Mouse (Mus musculus) cerebellum, postnatal 4 days (tissue): ENCODE measurements around the gene Fam219a.

Source experiments
- DNase-seq, 2 experiments: peaks; one replicate each; pipeline ENCODE4 v3.0.0; 2022; ENCODE audit warnings: low spot score in 2 of 2, mixed read lengths in 1 of 2

Fam219a gene

DNA sequence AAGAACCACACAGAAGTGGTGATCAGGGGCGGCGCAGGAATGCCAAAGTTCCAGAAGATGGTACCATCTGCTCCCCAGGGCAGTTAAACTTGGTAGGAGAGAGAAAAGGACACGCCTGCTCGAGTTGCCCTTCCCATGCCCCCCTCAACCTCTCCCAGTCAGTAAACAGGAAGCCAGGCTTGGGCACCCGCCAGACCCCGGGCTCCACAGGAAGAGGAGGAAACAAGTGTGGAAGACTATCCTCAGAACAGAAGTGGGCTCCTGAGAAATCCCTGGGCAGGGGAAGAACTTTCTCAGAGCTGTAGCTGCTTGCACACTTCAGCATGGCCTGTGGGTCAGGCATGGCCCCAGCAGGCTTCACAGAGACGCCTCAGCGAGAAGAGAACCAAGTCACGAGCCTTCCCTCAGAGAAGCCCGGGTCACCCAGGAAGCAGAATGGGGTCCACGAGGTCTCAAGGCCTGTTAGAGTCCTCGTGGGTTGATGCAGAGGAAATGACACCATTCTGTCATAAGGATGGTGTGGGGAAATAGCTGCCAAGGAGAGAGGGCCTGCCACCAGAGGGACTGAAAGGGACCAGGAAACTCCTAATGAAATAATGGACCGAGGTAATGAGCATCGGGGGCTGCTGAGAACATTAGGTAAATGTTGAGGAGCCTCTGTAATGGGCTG is 14.2 kb downstream of the Fam219a start:
- no peak for DNase-seq

- no peak for DNase-seq
Measured at GRCm38 (mm10) chr4:41553116-41553515, 16.2 kb downstream of the Fam219a start.

DNA sequence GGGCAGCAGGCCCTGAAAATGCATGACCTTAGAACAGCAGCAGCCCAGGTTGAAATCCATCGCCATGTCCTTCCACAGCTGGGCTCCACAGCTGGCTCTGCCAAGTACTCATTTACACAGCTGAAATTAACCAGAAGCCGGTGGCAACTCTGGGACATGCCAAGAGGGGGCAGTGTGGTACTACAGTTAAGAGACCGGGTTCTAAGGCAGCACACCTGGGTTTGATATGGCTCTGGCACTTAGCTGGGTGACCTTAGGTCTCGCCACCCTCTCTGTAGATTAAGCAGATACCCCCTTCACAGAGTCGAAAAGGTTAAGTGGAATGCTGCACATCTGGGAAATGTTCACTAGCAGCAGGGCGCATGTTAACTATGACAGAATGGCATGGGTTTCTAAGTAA is 16.8 kb downstream of the Fam219a start:
- peak; percentile 47 to 58 for DNase-seq

DNA sequence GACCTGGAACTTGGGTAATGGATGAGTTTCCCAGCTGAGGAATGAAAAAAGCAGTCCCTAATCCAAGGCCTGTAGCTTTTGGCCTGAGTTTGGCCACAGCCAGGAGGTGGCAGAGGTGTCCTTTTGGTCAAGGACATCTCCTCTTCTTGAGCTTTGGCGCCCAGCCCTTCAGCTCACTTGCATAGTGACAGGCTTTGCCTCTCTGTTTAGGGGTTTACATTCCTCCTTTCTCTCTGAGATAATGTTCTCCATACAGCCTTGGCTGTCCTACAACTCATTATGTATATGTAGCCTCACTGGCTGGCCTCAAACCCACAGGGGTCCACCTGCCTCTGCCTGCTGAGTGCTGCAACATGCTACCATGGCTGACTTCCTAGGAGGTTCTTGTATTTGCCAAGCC is 22.3 kb downstream of the Fam219a start:
- DNase-seq, result no peak

GRCm38 (mm10) chr4:41545985-41546384 is 23.4 kb downstream of the Fam219a start:
- peak in 1 of 2 experiments; percentile 68 for DNase-seq

- no peak for DNase-seq
Measured at GRCm38 (mm10) chr4:41542136-41542535, 27.2 kb downstream of the Fam219a start.

GRCm38 (mm10) chr4:41534866-41535265 is 34.5 kb downstream of the Fam219a start:
- DNase-seq, result no peak

- no peak for DNase-seq
Measured at GRCm38 (mm10) chr4:41532420-41532819, 36.9 kb downstream of the Fam219a start.

GRCm38 (mm10) chr4:41527996-41528395 is 41.3 kb downstream of the Fam219a start:
- DNase-seq, result peak in 1 of 2 experiments; percentile 35

GRCm38 (mm10) chr4:41527076-41527475 is 42.3 kb downstream of the Fam219a start:
- no peak for DNase-seq

DNA sequence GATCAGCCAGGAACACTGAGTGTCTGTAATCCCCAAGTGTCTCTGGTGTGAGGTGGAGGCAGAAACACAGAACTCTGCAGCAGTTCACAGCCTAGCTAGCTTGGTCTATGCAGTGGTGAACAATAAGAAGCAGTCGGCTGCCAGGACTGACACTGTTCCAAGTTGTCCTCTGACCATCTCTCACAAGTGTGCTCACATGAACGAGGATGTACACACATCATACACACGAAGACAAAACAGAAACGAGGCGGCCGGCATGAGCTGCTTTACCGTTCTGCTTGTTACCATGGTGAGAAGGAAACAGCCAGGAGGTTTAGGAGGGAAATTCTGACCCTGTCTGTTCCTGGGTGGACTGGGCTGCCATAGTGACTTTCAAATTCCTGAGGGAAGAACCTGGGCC is 42.8 kb downstream of the Fam219a start:
- no peak for DNase-seq

DNA sequence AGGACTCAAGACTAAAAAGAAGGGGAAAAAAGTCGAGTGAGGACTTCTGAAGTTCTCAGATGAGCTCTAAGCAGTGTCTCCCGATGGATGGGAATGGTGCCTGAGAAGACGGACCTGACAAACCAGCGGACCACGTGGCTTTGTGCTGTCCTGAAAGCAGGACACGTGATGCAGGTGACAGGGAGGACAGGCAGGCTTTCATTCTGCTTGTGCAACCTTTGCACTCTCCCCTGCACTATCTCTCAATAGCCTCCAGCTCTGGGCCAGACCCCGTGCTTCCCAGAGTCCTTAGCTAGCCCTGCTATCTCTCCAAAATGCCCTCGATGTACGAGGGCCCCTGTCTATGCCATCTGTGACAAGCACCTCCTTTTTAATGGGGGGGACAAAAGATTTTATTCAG is 44.5 kb downstream of the Fam219a start:
- no peak for DNase-seq

DNA sequence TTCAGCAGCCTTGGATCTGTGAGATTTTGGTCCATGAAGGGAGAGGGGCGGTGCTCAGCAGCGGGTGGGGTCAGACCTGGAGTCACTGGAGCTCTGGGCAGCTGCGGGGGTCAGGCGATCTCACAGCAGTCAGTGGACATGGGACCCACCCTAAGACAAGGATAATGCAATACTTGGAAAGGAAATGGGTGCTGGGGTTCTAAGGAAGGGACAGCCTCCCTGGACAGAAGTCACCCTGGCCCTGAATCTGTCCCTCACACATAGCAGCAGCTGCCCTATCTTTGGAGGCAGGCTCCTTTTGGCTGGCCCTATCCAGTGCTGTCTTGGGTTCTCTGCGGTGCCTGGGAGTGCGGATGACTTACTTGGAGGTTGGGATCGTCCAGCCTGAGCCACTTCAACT is 45.5 kb downstream of the Fam219a start:
- DNase-seq, result no peak

DNA sequence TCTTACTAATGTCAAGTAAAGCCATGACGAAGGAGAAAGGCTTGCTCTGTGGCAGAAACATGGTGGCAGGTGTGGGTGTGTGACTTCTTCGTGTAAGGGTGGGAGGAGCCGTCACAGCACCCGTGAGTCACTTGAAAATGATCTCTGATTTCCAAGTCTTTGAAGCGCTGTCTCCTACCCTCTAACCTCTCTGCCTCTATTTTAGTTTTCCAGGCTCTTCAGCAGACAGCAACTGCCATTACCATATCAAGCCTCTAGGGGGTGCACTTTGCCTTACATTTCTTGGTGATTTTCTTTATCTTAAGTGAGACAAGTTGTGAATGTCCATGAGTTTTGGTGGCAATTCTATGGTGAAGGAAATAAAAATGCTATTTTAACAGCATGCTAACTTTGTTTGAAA is 46.5 kb downstream of the Fam219a start:
- DNase-seq, result peak in 1 of 2 experiments; percentile 47

- DNase-seq, result no peak
Measured at GRCm38 (mm10) chr4:41522136-41522535, 47.2 kb downstream of the Fam219a start.

- no peak for DNase-seq
Measured at GRCm38 (mm10) chr4:41520641-41521040, 48.7 kb downstream of the Fam219a start.

- no peak for DNase-seq
Measured at GRCm38 (mm10) chr4:41519195-41519594, 50.1 kb downstream of the Fam219a start.

GRCm38 (mm10) chr4:41518349-41518748 is 51.0 kb downstream of the Fam219a start:
- no peak for DNase-seq

DNA sequence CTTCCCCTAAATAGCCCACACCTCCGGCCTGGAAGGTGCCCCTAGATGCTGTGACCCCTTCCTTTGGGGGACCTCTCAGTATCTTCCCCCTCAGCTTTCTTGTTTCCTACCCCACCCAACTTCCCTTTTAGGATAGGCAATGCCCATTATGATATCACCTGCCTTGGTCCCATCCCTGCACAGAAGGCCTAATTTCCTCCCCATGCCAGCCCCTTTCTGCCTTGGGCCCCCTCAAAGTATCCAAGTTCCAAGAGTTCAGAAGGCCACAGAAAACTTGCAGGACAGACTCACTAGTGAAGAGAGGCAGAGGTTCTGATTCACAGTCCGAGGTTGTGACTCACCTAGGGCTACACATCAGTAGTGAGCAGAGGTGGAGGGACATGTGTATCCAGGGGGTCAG is 52.1 kb downstream of the Fam219a start, which contains the start of gene 1110017D15Rik:
Gene 1110017D15Rik (minus strand): TSS at position 101 of the 400 bp plus-strand sequence.
- no peak for DNase-seq

GRCm38 (mm10) chr4:41513714-41514113 is 55.6 kb downstream of the Fam219a start:
- DNase-seq, result no peak

- DNase-seq, result peak in 1 of 2 experiments; percentile 54
Measured at GRCm38 (mm10) chr4:41513309-41513708, 56.0 kb downstream of the Fam219a start.

GRCm38 (mm10) chr4:41507998-41508397 is 61.3 kb downstream of the Fam219a start:
- no peak for DNase-seq

DNA sequence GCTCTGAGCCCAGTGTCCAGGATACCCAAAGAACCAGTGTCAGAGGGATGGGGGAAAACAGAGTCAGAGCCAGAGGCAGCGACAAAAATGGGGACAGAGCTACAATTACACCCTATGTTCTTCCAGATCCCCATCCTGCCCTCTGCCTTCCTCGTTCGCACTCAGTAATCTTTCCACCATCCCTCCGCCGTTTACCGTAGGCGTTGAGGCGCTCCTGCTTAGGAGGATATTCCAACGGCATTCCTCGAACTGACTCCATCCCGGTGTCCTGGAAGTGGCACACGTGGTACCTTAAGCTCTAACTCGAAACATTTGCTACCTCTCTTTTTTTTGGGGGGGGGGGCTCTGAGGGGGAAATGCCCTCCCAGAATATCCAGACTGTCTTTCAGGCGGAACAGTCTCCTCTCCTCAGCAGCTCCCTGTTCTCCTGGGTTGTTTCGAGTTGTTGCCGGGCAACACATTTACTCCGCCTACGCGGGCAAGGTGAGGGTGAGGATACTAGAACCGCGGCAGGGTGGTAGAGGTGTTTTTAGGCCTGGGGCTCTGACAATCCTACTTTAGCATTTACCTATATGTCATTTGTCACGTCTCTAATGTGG is 61.9 kb downstream of the Fam219a start:
- DNase-seq, result no peak
